Mouse (Mus musculus) spleen, postnatal 36 days (tissue): ENCODE results near the gene Nrxn1.

Experiments used
- DNase-seq, 2 experiments: peaks; one replicate each; pipeline ENCODE4 v3.0.0; 2022; ENCODE audit warnings: low spot score in 2 of 2, mixed read lengths in 1 of 2

Nrxn1 gene

DNA sequence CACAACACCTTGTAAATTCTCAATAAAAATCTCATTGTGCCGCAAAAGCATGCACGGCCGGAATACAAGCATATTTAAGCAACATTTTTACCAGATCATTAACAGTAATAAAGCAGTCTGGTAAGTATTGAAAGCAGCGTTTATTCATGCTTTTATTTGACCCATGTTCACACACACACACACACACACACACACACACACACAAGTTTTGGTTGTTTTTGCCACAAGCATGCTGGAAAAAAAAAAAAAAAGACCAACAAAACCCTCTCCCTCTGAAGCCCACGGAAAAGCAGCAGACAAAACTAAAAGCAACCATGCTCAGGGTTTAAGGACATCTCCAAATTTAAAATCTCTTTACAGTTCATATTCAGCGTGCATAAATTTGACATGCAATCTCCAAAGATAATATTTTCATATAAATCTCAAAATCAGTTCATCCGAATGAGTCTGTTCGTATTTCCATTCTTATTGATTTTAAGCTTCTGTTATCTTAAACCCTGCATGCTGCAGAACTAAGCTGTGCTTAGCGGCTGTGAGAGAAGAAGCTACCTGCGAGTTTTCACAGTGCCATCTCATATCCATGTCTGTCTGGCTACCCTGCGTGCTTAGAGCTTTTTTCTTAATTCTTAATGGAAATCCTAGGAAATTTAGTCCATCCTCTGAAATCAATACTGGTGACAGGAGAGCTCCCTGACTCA lies 1005.1 kb downstream of the Nrxn1 start:
- no peak for DNase-seq

DNA sequence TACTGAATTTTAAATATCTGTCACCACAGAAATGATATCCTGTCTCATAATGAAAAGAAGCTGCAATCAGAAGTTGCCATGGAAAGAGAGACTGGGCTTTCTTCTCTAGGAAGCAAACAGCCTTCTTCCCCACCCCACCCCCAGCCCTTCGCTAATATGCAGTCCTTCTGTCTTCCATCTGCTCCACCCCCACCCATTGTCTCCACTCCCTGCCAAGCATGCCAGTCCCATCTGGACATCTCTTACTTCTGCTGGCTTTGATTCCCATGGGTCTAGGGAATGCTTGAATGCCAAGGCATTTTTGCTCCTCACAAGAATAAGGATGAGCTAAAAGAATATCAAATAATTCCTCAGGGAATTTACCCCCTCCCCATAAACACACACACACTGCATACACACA lies 1006.0 kb downstream of the Nrxn1 start:
- DNase-seq = no peak

DNA sequence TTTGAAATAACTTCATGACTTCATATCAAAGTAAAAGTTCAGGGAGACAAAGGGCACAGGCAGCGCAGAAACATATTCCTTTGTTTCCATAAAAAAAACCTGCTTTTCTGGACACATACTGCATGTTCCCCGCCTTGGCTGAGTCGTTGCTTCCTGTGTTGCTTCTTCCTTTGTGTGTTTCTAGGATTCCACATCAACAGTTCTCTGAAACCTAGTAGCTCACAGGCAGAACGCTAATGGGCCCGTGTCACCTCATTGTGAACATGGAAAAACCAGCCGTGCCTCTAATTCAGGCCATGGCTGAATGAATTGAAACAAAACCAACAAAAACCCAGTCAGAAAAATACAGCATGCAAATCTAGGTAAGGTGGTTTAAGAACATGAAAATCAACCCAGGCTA lies 1013.9 kb downstream of the Nrxn1 start:
- no peak for DNase-seq

DNA sequence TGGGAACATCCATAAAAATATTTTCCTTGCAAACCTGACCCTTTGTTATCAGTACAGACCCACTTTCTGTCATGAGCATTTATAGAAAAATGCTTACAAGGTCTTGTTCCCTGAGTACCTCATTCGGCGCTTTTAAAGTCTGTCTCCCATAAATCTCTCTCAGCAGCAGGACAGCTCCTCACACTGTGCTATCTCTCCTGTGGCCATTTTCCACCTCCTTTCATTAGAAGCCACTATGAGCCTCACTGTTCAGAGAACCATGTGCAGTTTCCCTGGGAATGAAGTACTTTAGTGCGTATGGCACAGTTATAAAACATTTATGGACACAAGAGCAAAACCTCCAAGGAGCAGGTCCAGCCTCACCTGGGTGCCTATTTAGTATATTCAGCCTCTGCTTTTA lies 1014.4 kb downstream of the Nrxn1 start:
- no peak for DNase-seq

DNA sequence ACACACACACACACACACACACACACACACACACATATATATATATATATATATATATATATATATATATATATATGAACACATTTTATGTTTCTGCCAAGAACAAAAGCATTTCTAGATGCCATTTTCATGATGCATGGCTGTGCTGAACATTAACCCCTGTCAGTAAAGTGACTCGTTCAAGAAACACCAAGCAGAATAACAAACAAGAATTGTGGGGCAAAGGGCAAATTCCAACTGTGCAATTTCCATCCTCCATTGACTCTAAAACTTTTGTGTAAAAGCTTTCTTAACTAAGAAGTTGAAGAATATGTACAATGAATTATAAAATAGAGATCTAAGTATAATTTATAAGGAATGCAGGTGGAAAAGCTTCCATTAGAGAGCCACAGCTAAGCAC lies 1030.0 kb downstream of the Nrxn1 start:
- DNase-seq = no peak

DNA sequence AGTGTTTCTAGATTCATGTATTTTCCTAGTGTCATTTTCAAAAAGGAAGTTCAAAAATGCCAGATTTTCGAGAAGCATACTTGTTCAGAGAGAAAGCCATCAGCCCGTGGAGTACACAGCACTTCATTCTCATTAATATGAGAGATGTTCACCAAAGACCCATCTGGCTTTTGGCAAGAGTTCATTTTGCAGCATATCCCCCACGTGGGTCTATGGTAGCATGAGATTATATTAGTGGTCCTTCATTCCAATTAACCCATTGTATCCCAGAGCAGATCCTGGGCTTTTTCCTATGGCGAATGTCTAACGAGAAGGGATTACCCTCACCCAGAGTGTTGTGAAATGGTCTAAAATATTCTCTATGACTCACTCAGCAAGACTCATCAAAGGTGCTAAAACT lies 1032.0 kb downstream of the Nrxn1 start:
- DNase-seq = no peak

DNA sequence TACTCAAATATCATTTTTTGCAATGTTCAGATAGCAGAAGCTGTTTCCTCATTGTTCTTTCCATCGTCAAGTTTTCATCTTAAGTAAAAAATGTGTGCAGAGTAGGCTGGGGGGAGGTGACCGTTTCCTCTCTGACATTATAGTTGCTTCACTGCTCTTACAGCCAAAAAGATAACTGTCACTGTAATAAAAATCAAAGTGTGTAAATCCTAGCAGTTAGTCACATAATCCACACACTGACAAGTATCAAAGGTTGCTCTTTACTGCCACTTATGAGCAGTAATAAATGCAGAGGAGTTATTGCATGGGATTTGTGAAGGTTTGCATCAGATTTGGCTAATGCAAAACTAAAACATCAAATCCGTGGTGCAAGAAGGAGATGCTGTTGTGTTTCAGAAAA lies 1032.7 kb downstream of the Nrxn1 start:
- no peak for DNase-seq

DNA sequence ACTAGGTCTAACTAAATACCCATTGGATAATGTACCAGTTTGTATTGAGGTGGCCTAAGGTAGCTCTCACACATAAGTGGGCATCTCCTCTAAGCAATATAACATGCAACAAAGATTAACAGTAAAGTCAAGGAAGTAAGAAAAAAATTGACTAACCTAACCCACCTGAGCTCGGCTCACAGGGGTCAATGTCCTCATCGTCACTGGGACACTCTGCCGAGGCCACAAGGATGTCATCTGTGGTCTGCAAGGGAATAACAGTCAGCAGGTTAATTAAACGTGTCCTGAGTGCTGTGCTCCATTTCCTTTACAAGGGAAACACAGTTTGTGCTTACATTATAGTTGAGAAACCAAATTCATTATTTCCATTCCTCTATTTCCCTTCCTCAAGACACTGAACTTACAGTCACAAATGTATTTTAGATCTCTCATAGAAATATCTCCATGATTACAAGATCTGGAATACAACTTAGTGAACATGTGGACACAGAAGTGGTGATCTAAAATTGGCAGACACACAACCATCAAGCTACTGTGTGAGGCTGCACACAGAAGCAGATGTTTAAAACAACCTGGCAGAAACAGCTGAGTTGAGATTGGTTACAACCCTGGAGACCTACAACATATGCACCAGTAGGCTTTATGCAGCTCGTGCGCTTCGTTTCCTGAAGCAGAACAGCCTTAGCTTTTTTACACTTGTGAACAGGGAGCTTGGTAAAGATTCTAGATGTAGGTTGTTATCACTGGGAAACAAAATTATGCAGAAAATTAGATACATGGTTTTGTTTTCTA lies 1033.4 kb downstream of the Nrxn1 start:
- DNase-seq = no peak

DNA sequence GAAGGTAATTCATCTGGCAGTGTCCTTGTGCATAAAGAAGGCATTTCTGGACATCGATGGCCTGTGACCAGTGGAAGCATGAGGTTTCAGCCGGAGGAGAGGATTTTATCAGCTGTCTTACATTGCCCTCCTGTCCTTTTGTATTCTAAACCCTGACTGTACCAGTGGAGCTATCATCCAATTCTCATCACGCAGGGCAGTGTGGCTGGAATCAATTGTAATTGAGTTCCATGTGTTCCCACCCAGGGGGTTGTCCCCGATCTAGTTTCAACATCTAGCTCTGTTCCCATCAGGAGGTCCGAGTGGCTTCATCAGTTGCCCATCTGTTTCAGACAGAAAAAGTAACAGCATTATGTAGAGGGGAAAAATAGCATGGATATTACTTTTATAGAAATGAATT lies 1038.6 kb downstream of the Nrxn1 start:
- DNase-seq = no peak

DNA sequence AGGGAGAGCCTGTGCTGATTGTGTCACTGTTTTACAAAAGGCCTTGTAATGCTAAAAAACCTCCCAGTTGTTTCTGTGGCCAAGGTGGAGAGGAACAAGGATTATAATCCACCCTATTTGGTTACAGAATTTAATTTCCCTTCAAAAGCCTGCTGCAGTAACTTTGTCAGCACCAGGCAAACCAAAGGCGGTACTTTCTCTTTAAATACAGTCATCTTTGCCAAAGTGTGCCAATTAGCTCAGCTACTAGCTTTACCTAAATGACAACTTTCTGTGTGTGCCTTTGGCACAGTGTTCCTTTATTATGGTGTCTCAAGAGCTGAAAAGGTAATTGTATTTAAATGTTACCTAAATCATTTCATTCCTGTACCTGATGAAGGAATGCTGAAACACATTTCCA lies 1053.6 kb downstream of the Nrxn1 start:
- no peak for DNase-seq

DNA sequence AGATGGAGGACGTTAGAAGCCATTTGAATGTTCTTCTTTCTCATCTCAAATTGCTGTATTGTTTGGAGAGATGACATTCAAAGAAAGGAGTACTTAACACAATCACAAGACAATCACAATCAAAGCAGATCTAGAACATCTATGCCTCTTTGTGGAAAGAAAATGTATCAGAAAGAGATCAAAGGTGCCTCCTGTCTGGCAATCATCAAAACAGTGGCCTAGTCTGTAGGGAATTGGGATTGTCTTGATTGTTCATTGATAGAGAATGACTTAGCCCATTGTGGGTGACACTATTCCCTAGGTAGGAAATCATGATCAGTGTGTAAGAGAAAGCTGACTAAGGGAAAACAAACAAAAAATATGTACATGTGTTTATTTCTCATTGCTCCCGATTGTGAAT lies 1060.5 kb downstream of the Nrxn1 start:
- DNase-seq = no peak

DNA sequence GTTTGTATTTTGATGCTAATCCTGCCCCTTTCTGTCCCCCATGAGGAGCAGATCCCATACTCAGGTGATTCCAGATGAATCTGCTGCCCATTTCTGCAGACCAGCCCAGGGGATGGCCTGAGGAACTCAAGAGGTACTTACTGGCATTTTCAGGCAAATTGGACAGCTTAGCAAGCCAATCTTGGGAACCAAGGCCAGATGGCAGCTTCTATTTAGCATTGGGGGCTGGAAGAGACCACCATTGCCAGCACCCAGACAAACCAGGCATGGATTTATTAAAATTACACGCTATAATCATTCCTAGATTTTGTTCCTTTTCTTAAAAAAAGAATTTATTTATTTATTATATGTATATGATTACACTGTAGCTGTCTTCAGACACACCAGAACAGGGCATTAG lies 1076.2 kb downstream of the Nrxn1 start:
- no peak for DNase-seq

DNA sequence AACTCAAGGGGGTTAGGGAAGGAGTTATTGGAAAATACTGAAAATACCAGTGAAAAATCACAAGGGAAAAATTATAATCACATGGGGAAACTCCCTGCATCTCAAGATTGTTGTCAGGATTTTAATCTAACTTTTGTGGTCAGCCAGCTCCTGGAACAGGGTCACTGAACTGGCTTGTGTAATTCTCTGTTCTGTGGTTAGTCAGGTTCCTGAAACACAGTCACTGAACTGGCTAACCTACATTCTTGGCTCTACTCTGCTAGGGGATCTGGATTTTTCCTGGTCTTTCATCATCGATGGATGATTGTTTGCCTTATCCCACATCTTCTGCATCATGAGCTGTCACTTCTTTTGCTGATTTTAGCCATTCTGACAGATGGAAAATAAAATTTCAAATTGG lies 1081.1 kb downstream of the Nrxn1 start:
- DNase-seq = no peak

DNA sequence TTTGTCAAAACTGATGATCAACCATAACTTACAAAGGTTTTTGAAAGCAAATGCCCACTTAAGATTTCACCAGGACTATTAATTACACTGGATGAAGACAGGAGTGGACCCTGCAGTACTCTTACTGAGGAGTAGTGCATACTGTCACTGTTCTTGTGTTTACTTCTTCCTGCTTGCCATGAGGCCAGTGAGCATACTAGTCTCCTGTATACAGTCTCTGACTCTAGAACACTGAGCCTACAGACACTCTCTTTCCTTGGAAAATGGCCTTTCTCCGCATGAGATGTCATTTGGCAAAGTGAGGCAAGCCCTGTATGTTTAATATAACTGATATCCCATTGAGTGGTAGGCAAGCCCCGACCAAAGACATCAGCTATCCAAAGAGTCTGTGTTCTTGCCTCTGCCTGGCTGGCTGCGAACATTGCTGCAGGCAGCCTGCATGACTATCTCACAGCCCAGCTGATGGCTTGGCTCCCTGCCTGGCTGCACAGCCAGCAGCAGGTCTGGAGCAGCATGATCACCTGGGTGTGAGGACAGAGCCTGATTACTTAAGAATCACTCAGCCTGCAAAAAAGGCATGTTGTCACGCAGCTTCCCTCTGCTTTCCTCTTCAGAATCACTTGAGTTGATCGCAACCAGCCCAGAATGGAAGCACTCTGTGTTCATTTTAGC lies 1085.3 kb downstream of the Nrxn1 start:
- no peak for DNase-seq

DNA sequence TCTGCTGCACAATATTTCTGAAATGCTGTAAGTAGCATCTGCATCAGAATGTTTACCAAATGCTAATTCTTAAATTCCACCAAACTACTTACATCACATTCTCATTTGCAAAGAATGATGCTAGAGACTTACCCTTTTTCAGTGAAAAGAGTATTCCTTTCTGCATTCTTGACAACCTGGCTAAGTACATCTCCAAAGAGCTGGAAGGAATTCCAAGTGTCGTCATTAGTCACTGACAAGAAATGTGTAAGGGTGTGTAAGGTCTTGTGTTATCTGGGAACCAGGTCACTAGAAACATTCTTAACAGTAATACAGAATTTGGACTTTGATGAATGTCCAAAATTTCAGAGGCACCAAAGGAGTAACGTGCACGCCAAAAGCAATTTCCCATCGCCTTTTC lies 1102.2 kb downstream of the Nrxn1 start:
- no peak for DNase-seq
